Mouse (Mus musculus): Measurements from ENCODE around the gene Sec14l1. TPM values are rescaled to one million over a fixed set of nuclear protein-coding genes. Genes with fewer than 3 reads are reported as not detected.

Gene Sec14l1
- polyA plus RNA-seq, 1 experiment, result 30.1 TPM

GRCm38 (mm10) chr11:117087036-117087799 is 27.8 kb upstream of the Sec14l1 start:
- Histone ChIP-seq H3K27ac (ENCODE audit: insufficient read depth, low read length) (no peak overlapping the region), H3K27me3 (ENCODE audit: control insufficient read depth, insufficient read depth, low read length) (no peaks in the 10 kb centered on the region), H3K4me3 (ENCODE audit: extremely low read depth, insufficient read depth, insufficient read length) (no peak overlapping the region), H3K4me1 (ENCODE audit: control insufficient read depth, insufficient read depth, insufficient read length) (no peaks in the 10 kb centered on the region), H3K36me3 (ENCODE audit: control insufficient read depth, insufficient read depth, low read length) (no peaks in the 10 kb centered on the region)
- no peak for DNase-seq (ENCODE audit: low read depth in 1 of 2, low spot score in 2 of 2)
- 76% methylated on average over 9 of the region's 9 CpGs for WGBS
- no peak for TF ChIP-seq POLR2A (IDR thresholded peaks at IDR 0.05; ENCODE audit: low read depth, low read length)
- TF ChIP-seq CTCF (IDR thresholded peaks at IDR 0.05; ENCODE audit: extremely low read depth, insufficient read depth, insufficient read length, insufficient replicate concordance), result no peak

DNA sequence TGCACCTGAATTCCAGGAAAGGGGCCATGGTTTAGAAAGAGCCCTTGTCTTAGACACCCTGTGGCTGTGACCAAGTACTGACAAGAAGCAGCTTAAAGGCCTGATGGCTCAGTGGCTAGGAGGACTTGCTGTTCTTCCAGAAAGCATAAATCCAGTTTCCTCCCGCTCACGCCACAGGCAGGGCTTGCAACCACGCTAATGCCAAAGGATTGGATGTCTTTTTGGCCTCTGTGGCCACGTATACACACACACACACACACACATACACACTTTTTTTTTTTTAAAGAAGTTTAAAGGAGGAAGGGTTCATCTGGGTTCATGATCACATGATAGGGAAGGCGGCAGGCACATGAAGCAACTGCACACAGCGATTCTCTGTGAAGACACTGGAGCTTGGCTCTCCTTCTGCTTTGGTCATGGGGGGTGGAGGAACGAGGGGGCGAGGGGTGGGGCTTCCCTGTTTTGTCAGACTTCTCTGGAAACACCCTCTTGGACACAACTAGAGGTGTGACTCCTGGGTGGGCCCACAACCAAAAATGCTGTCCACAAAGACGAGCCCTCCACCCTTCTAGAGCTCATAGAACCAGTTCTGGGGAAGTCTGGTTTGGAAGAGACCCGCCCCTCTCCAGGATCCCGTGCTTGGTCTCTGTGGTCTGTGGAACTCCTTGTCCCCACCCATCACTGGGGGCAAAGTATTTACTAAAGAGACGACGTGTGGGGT is 26.5 kb upstream of the Sec14l1 start:
- H3K4me1 ChIP-seq (ENCODE audit: control insufficient read depth, insufficient read depth, insufficient read length), result peaks cover 4% of the 10 kb centered on the region; the same call in 1 of the 2 replicates
- H3K36me3 ChIP-seq (ENCODE audit: control insufficient read depth, insufficient read depth, low read length), result no peaks in the 10 kb centered on the region
- no peaks in the 10 kb centered on the region for H3K27me3 ChIP-seq (ENCODE audit: control insufficient read depth, insufficient read depth, low read length)
- WGBS, result 54% methylated on average over 13 of the region's 13 CpGs
- no peak overlapping the region for H3K4me3 ChIP-seq (ENCODE audit: extremely low read depth, insufficient read depth, insufficient read length)
- H3K27ac ChIP-seq (ENCODE audit: insufficient read depth, low read length), result no peak overlapping the region
- DNase-seq (ENCODE audit: low read depth in 1 of 2, low spot score in 2 of 2), result no peak
- TF ChIP-seq POLR2A (IDR thresholded peaks at IDR 0.05; ENCODE audit: low read depth, low read length) (no peak), CTCF (IDR thresholded peaks at IDR 0.05; ENCODE audit: extremely low read depth, insufficient read depth, insufficient read length, insufficient replicate concordance) (no peak)

DNA sequence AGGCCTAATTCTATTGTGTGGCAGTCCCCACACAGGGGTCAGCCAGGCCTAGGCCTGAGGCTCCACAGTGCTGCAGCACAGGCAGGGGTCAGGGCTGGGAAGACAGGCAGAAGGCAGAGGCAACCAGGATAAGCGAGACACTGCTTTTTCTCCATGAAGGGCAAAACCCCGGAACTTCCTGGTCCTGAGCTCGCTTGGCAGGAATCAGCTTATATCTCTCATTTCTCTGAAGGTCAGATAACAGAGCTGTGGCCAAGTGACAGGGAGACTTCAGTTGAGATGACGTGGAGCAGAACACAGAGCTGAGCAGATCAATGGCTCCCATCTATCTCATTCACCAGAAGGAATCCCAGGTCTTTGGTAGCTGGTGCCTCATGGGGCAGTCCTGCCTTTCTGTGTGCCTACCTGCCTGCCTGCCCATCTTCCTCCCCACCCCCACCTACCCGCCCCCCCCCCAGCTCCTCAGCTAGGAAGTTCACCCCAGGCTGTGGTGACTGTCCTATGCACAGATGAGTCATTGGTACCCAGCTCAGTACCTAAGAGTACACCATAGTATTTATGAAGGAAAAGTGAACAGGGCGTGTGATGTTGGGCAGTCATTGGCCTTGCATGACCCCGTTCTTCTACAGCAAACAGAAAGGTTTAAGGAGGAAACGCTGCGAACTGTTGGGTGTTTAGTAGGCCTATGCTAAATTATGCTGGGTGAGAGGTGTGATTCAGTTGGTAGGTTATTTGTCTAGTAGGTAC is 25.1 kb upstream of the Sec14l1 start:
- Histone ChIP-seq H3K4me3 (ENCODE audit: extremely low read depth, insufficient read depth, insufficient read length) (no peak overlapping the region), H3K4me1 (ENCODE audit: control insufficient read depth, insufficient read depth, insufficient read length) (peaks cover 4% of the 10 kb centered on the region; the same call in 1 of the 2 replicates), H3K27ac (ENCODE audit: insufficient read depth, low read length) (no peak overlapping the region), H3K36me3 (ENCODE audit: control insufficient read depth, insufficient read depth, low read length) (no peaks in the 10 kb centered on the region), H3K27me3 (ENCODE audit: control insufficient read depth, insufficient read depth, low read length) (no peaks in the 10 kb centered on the region)
- TF ChIP-seq CTCF (IDR thresholded peaks at IDR 0.05; ENCODE audit: extremely low read depth, insufficient read depth, insufficient read length, insufficient replicate concordance), result no peak
- TF ChIP-seq POLR2A (IDR thresholded peaks at IDR 0.05; ENCODE audit: low read depth, low read length), result no peak
- no peak for DNase-seq (ENCODE audit: low read depth in 1 of 2, low spot score in 2 of 2)
- WGBS, result 84% methylated on average over 9 of the region's 9 CpGs

GRCm38 (mm10) chr11:117091406-117091805 is 23.6 kb upstream of the Sec14l1 start:
- TF ChIP-seq POLR2A (IDR thresholded peaks at IDR 0.05; ENCODE audit: low read depth, low read length) (no peak), CTCF (IDR thresholded peaks at IDR 0.05; ENCODE audit: extremely low read depth, insufficient read depth, insufficient read length, insufficient replicate concordance) (no peak)
- WGBS, result 81% methylated on average over 4 of the region's 4 CpGs
- Histone ChIP-seq H3K4me3 (ENCODE audit: extremely low read depth, insufficient read depth, insufficient read length) (no peak overlapping the region), H3K36me3 (ENCODE audit: control insufficient read depth, insufficient read depth, low read length) (no peaks in the 10 kb centered on the region), H3K27ac (ENCODE audit: insufficient read depth, low read length) (no peak overlapping the region), H3K27me3 (ENCODE audit: control insufficient read depth, insufficient read depth, low read length) (no peaks in the 10 kb centered on the region), H3K4me1 (ENCODE audit: control insufficient read depth, insufficient read depth, insufficient read length) (peaks cover 4% of the 10 kb centered on the region; the same call in 1 of the 2 replicates)
- DNase-seq (ENCODE audit: low read depth in 1 of 2, low spot score in 2 of 2), result no peak

DNA sequence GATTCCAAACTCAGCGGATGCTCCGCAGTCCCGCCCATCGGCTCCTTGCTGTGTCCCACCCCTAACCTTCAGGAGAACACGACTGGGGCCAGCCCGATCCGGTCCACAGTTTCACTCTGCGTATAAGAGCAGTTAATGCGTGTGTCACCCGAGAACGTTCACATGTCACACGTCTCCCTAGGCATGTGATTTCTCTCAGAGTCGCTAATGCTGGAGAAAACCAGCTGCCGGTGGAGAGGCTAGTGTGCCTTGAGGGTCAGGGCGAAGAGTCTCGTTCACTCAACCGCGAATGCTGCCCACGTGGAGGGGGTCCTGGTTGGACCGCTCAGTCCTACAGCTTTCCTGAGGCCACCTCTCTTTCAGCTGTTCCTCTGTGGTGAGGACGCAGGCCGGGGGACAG is 23.1 kb upstream of the Sec14l1 start:
- Histone ChIP-seq H3K4me1 (ENCODE audit: control insufficient read depth, insufficient read depth, insufficient read length) (peaks cover 4% of the 10 kb centered on the region; the same call in 1 of the 2 replicates), H3K27ac (ENCODE audit: insufficient read depth, low read length) (no peak overlapping the region), H3K36me3 (ENCODE audit: control insufficient read depth, insufficient read depth, low read length) (no peaks in the 10 kb centered on the region), H3K4me3 (ENCODE audit: extremely low read depth, insufficient read depth, insufficient read length) (no peak overlapping the region), H3K27me3 (ENCODE audit: control insufficient read depth, insufficient read depth, low read length) (no peaks in the 10 kb centered on the region)
- WGBS, result 60% methylated on average over 22 of the region's 22 CpGs
- TF ChIP-seq CTCF (IDR thresholded peaks at IDR 0.05; ENCODE audit: extremely low read depth, insufficient read depth, insufficient read length, insufficient replicate concordance) (no peak), POLR2A (IDR thresholded peaks at IDR 0.05; ENCODE audit: low read depth, low read length) (no peak)
- no peak for DNase-seq (ENCODE audit: low read depth in 1 of 2, low spot score in 2 of 2)

DNA sequence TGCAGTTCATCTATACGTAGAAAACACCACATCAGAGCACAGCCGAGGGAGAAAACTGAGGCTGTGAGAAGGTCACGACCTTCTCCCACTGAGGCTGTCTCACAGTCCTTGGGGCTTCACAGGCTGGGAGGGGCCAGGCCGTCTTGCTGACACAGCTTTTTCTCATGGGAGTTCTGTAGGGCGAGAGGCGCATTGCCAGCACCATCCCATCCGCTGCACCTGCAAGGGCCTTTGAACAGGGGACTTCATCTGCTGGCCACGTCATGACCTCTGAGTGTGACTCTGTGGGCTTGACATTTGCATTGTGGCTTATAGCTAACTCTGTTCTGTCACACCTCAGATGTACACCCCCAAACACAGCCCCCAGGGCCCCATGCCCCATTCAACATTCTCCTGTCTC is 22.3 kb upstream of the Sec14l1 start:
- TF ChIP-seq CTCF (IDR thresholded peaks at IDR 0.05; ENCODE audit: extremely low read depth, insufficient read depth, insufficient read length, insufficient replicate concordance) (no peak), POLR2A (IDR thresholded peaks at IDR 0.05; ENCODE audit: low read depth, low read length) (no peak)
- DNase-seq (ENCODE audit: low read depth in 1 of 2, low spot score in 2 of 2), result peak; percentile 30 to 36
- Histone ChIP-seq H3K27ac (ENCODE audit: insufficient read depth, low read length) (no peak overlapping the region), H3K36me3 (ENCODE audit: control insufficient read depth, insufficient read depth, low read length) (no peaks in the 10 kb centered on the region), H3K4me3 (ENCODE audit: extremely low read depth, insufficient read depth, insufficient read length) (no peak overlapping the region), H3K27me3 (ENCODE audit: control insufficient read depth, insufficient read depth, low read length) (no peaks in the 10 kb centered on the region), H3K4me1 (ENCODE audit: control insufficient read depth, insufficient read depth, insufficient read length) (peaks cover 4% of the 10 kb centered on the region; the same call in 1 of the 2 replicates)
- WGBS, result 22% methylated on average over 8 of the region's 8 CpGs

Data from spleen, adult 2 months (tissue).